12 mouse cellular contexts compared by ENCODE assay signal in the genomic region with DNA sequence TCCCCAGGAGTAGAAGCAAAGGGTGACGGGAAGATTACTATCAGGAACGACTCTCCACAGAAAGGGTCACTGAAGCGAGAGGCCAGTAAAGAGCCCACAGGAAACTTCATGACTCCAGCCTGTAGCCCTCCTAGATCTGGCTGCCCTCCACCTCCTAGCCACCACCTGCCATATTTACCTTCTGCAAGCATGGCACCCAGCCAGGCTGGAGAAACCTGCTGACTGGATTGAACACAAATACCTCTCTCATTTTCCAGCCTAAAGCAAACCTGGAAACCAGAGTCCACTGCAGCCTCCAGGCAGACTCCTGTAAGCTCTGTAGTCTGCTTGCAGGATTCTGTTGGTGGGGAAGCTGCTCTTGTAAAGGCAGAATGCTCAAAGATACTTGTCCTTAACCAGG.
DNase-seq lines count a peak whose midpoint lies in the region; ATAC-seq and TF ChIP-seq lines count a peak whose summit lies in the region.
"Had no signal": no experiment of that assay in that cellular context is flagged by ENCODE, and none has a peak within 500 bp of the region (broad histone marks: within the 10 kb centered on the region; RNA-seq: fewer than 3 reads in every experiment).

No protein-coding gene starts in this region.

- H3K4me3 ChIP-seq in limb, embryonic 12.5 days (replicated peaks) = no peak overlapping the region
- no peak overlapping the region for H3K4me3 ChIP-seq in forebrain, embryonic 14.5 days (ENCODE audit: low read depth, low read length)
- no peak overlapping the region for H3K4me3 ChIP-seq in forebrain, embryonic 13.5 days
- H3K4me3 ChIP-seq in layer of hippocampus, adult 2 months = no peak overlapping the region
- H3K4me3 ChIP-seq: heart, embryonic 15.5 days had no signal

- DNase-seq in kidney, adult 11 months = peak; percentile 3
- DNase-seq in kidney, adult 8-10 months = no peak
- DNase-seq in brain, adult 2 months (ENCODE audit: low read depth, low spot score) = peak; percentile 93
- peak; percentile 96 to 97 for DNase-seq in cerebellum, postnatal 14 days
- no peak for DNase-seq in forebrain, embryonic 14.5 days (ENCODE audit: low spot score)
- DNase-seq in layer of hippocampus, adult 2 months (ENCODE audit: low spot score in 2 of 2) = no peak
- DNase-seq: adrenal gland, adult 2 months; gastrocnemius, postnatal 10 days; thymus, postnatal 25 days had no signal

- no peak for ATAC-seq in limb, embryonic 12.5 days (ENCODE audit: insufficient number of reproducible peaks, insufficient read depth, low FRiP score, low TSS enrichment, low read depth)
- no peak for ATAC-seq in forebrain, embryonic 14.5 days
- no peak for ATAC-seq in forebrain, embryonic 13.5 days

- H3K27me3 ChIP-seq in limb, embryonic 12.5 days = no peaks in the 10 kb centered on the region
- H3K27me3 ChIP-seq in forebrain, embryonic 14.5 days (replicated peaks; ENCODE audit: control insufficient read depth, insufficient read depth, low read length) = no peaks in the 10 kb centered on the region
- H3K27me3 ChIP-seq in forebrain, embryonic 13.5 days = no peaks in the 10 kb centered on the region
- H3K27me3 ChIP-seq: heart, embryonic 15.5 days had no signal

- H3K9me3 ChIP-seq in limb, embryonic 12.5 days = no peaks in the 10 kb centered on the region
- no peaks in the 10 kb centered on the region for H3K9me3 ChIP-seq in forebrain, embryonic 14.5 days (replicated peaks; ENCODE audit: control insufficient read depth, low read length)
- no peaks in the 10 kb centered on the region for H3K9me3 ChIP-seq in forebrain, embryonic 13.5 days (replicated peaks)
- H3K9me3 ChIP-seq: heart, embryonic 15.5 days had no signal

- no peak overlapping the region for H3K9ac ChIP-seq in limb, embryonic 12.5 days (replicated peaks)
- H3K9ac ChIP-seq in forebrain, embryonic 14.5 days (ENCODE audit: low read length) = no peak overlapping the region
- H3K9ac ChIP-seq in forebrain, embryonic 13.5 days = no peak overlapping the region
- H3K9ac ChIP-seq: heart, embryonic 15.5 days had no signal

- no peak for TF ChIP-seq CTCF in layer of hippocampus, adult 2 months (conservative IDR thresholded peaks at IDR 0.05)

- peaks cover 52% of the 10 kb centered on the region for H3K4me1 ChIP-seq in limb, embryonic 12.5 days (replicated peaks)
- H3K4me1 ChIP-seq in forebrain, embryonic 14.5 days (ENCODE audit: control insufficient read depth, insufficient read depth, low read length) = no peaks in the 10 kb centered on the region
- H3K4me1 ChIP-seq in forebrain, embryonic 13.5 days = no peaks in the 10 kb centered on the region

- peak overlapping the region; percentile 83 for H3K27ac ChIP-seq in limb, embryonic 12.5 days
- no peak overlapping the region for H3K27ac ChIP-seq in forebrain, embryonic 14.5 days (ENCODE audit: low read depth, low read length)
- no peak overlapping the region for H3K27ac ChIP-seq in forebrain, embryonic 13.5 days
- no peak overlapping the region for H3K27ac ChIP-seq in layer of hippocampus, adult 2 months
- H3K27ac ChIP-seq: heart, embryonic 15.5 days had no signal

- 65% methylated on average over 3 of the region's 3 CpGs for WGBS in limb, embryonic 12.5 days
- 70% methylated on average over 3 of the region's 3 CpGs for WGBS in forebrain, embryonic 14.5 days
- WGBS in forebrain, embryonic 13.5 days = 74% methylated on average over 3 of the region's 3 CpGs

- H3K36me3 ChIP-seq in limb, embryonic 12.5 days = no peaks in the 10 kb centered on the region
- no peaks in the 10 kb centered on the region for H3K36me3 ChIP-seq in forebrain, embryonic 14.5 days (ENCODE audit: control insufficient read depth, insufficient read depth, low read length)
- H3K36me3 ChIP-seq in forebrain, embryonic 13.5 days (ENCODE audit: poor library complexity, severe bottlenecking) = no peaks in the 10 kb centered on the region
- H3K36me3 ChIP-seq: heart, embryonic 15.5 days had no signal

- H3K4me2 ChIP-seq in limb, embryonic 12.5 days = no peak overlapping the region
- no peak overlapping the region for H3K4me2 ChIP-seq in forebrain, embryonic 14.5 days (ENCODE audit: low read length)
- no peak overlapping the region for H3K4me2 ChIP-seq in forebrain, embryonic 13.5 days
- H3K4me2 ChIP-seq: heart, embryonic 15.5 days had no signal

Comparison
In these comparisons a context has a peak if more than half of its experiments do, and no peak if none do; other contexts are left out.
1. DNase-seq: peak in kidney, adult 11 months (single experiment), brain, adult 2 months (single experiment) and cerebellum, postnatal 14 days (2 of 2); none in kidney, adult 8-10 months (0 of 2), forebrain, embryonic 14.5 days (single experiment) and layer of hippocampus, adult 2 months (0 of 2).